Mouse (Mus musculus) limb, embryonic 14.5 days (tissue): ENCODE results near the gene Klf12. TPM values are rescaled to one million over a fixed set of nuclear protein-coding genes. Genes with fewer than 3 reads are reported as not detected.

Experiments
- ATAC-seq: fragments of 200-750 bp; cut with Nextera tagmentation; 2 replicates; pipeline ENCODE4 v1.8.0; 2017; ENCODE audit warnings: low read depth, moderate number of reproducible peaks, moderate TSS enrichment; ENCODE audit not compliant: low FRiP score
- DNase-seq: peaks from one replicate; pipeline ENCODE4 v3.0.0-alpha.2; 2015; ENCODE audit warnings: low spot score
- H3K27ac ChIP-seq: fragments of 300-500 bp; sonication (generic); replicated peaks from 2 replicates; pipeline ENCODE4 v1.5.1; 2014; ENCODE audit warnings: low read depth, mild to moderate bottlenecking, low read length, moderate library complexity, mixed read lengths
- H3K27me3 ChIP-seq: fragments of 300-500 bp; sonication (generic); 2 replicates; pipeline ENCODE4 v1.6.1; 2014; ENCODE audit warnings: low read length, mixed read lengths; ENCODE audit not compliant: control insufficient read depth, insufficient read depth
- H3K36me3 ChIP-seq: fragments of 300-500 bp; sonication (generic); 2 replicates; pipeline ENCODE4 v1.6.1; 2014; ENCODE audit warnings: mild to moderate bottlenecking, low read length, moderate library complexity, mixed read lengths; ENCODE audit not compliant: control insufficient read depth, insufficient read depth
- H3K4me1 ChIP-seq: fragments of 300-500 bp; sonication (generic); 2 replicates; pipeline ENCODE4 v1.6.1; 2014; ENCODE audit warnings: antibody characterized with exemption, low read length, mixed read lengths; ENCODE audit not compliant: control insufficient read depth, insufficient read depth
- H3K4me2 ChIP-seq: fragments of 300-500 bp; sonication (generic); replicated peaks from 2 replicates; pipeline ENCODE4 v1.6.1; 2014; ENCODE audit warnings: low read depth, mild to moderate bottlenecking, low read length, moderate library complexity; ENCODE audit not compliant: severe bottlenecking
- H3K4me3 ChIP-seq: fragments of 300-500 bp; sonication (generic); replicated peaks from 2 replicates; pipeline ENCODE4 v1.5.1; 2014; ENCODE audit warnings: low read length
- H3K9ac ChIP-seq: fragments of 300-500 bp; sonication (generic); 2 replicates; pipeline ENCODE4 v1.6.1; 2014; ENCODE audit warnings: mild to moderate bottlenecking, low read depth, low read length, moderate library complexity; ENCODE audit not compliant: severe bottlenecking
- H3K9me3 ChIP-seq: fragments of 300-500 bp; sonication (generic); 2 replicates; pipeline ENCODE4 v1.6.1; 2016; ENCODE audit warnings: low read length; ENCODE audit not compliant: control insufficient read depth
- POLR2A ChIP-seq: fragments of 200-500 bp; IDR thresholded peaks from 2 replicates; pipeline ENCODE4 v1.8.0; 2012; ENCODE audit warnings: inconsistent platforms, mild to moderate bottlenecking, moderate library complexity, borderline replicate concordance; ENCODE audit not compliant: insufficient read depth, insufficient read length; ENCODE audit errors: extremely low read depth
- WGBS: fragments of 180-500 bp; shearing (Covaris S2); extraction: QIAGEN DNeasy Blood & Tissue Kit; methylation state at CpG from one replicate; pipeline ENCODE4 v1.1.7; 2014; 5-methylcytosine and 5-hydroxymethylcytosine counted together
- polyA plus RNA-seq, 2 experiments: library from polyadenylated mRNA; depleted of rRNA in 1 of 2; stranded (reverse) in 1 of 2; unstranded in 1 of 2; fragments of >200 nt; fragmentation: Nextera tagmentation in 1 of 2; extraction: Ambion mirVana in 1 of 2; gene quantifications; 2 replicates each; pipeline versions ENCODE4 v1.2.1 to v1.2.3; 2012 to 2014

Gene Klf12
- polyA plus RNA-seq, 2 experiments: 23.7 to 32.0 TPM

GRCm38 (mm10) chr14:99931879-99932278, 352.6 kb downstream of the Klf12 start:
- H3K9me3 ChIP-seq: no peaks in the 10 kb centered on the region
- H3K27ac ChIP-seq: no peak overlapping the region
- no peaks in the 10 kb centered on the region for H3K4me1 ChIP-seq
- 9% methylated on average over 4 of the region's 4 CpGs for WGBS
- H3K4me3 ChIP-seq: no peak overlapping the region
- H3K36me3 ChIP-seq: no peaks in the 10 kb centered on the region
- H3K9ac ChIP-seq: no peak overlapping the region
- H3K4me2 ChIP-seq: no peak overlapping the region
- H3K27me3 ChIP-seq: no peaks in the 10 kb centered on the region
- DNase-seq: peak; percentile 94
- peak; percentile 78 for ATAC-seq
- TF ChIP-seq POLR2A: no peak

DNA sequence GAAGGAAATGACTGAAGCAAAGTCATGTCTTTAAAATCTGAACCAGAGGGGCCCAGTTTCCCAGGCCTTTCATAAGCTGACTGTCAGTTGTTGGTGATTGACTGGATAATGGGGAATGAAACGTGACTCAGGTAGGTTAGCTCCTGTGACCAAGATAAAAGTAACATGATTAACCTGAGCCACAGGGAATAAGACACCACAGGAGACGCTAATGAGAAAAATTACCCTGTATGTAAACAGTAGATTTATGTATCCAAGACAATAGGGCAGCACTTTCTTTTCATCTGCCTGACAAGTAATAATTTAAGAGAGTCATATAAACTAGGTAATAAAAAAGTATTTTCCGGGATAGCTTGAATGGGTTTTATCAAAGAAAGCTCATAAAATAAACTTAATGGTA, 372.6 kb downstream of the Klf12 start:
- H3K27me3 ChIP-seq: no peaks in the 10 kb centered on the region

DNA sequence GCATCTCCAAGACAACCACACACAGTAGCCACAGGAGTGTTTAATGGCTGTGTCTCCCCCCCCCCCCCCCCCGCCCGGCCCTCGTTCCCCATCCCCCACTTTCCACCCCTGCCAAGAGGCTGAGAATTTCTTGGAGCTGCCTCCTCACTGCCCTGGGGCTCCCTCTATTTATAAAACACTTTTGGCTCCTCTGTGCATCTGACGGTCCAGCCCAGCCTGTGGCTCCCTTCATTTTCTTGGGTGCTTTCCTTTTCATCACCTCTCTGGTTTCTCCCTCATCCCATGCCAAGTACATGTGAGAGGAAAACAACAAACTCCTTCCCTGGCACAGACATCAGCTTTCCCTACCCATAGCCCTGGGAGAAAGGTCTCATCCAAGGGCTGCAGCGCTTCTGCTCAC, 373.6 kb downstream of the Klf12 start:
- no peaks in the 10 kb centered on the region for H3K27me3 ChIP-seq
- no peak for TF ChIP-seq POLR2A
- H3K9me3 ChIP-seq: no peaks in the 10 kb centered on the region
- 0 out of 2 replicates have a peak, but pooled peaks cover 3% of the 10 kb centered on the region for H3K4me1 ChIP-seq
- H3K27ac ChIP-seq: no peak overlapping the region
- ATAC-seq: no peak
- H3K36me3 ChIP-seq: 0 out of 2 replicates have a peak, but pooled peaks cover 2% of the 10 kb centered on the region
- DNase-seq: no peak
- no peak overlapping the region for H3K4me2 ChIP-seq
- H3K9ac ChIP-seq: no peak overlapping the region
- H3K4me3 ChIP-seq: no peak overlapping the region
- 61% methylated on average over 4 of the region's 5 CpGs for WGBS

More for the DNA sequence above, 372.6 kb downstream of the Klf12 start:
- WGBS: 23% methylated on average over 3 of the region's 3 CpGs
- ATAC-seq: no peak
- Histone ChIP-seq H3K4me1 (0 out of 2 replicates have a peak, but pooled peaks cover under 1% of the 10 kb centered on the region), H3K9ac (no peak overlapping the region), H3K27ac (no peak overlapping the region), H3K4me2 (no peak overlapping the region), H3K9me3 (no peaks in the 10 kb centered on the region), H3K4me3 (no peak overlapping the region), H3K36me3 (0 out of 2 replicates have a peak, but pooled peaks cover 2% of the 10 kb centered on the region)
- no peak for TF ChIP-seq POLR2A
- no peak for DNase-seq

GRCm38 (mm10) chr14:99900902-99901301, 383.6 kb downstream of the Klf12 start:
- Histone ChIP-seq H3K27ac (no peak overlapping the region), H3K4me2 (no peak overlapping the region), H3K27me3 (no peaks in the 10 kb centered on the region), H3K4me1 (no peaks in the 10 kb centered on the region), H3K9me3 (no peaks in the 10 kb centered on the region), H3K36me3 (peaks cover 3% of the 10 kb centered on the region; the same call in 1 of the 2 replicates), H3K4me3 (no peak overlapping the region), H3K9ac (no peak overlapping the region)
- no peak for TF ChIP-seq POLR2A
- DNase-seq (no peak), ATAC-seq (no peak)
- 87% methylated on average over 3 of the region's 3 CpGs for WGBS

GRCm38 (mm10) chr14:99898861-99899260, 385.6 kb downstream of the Klf12 start:
- no peaks in the 10 kb centered on the region for H3K27me3 ChIP-seq
- H3K9me3 ChIP-seq: no peaks in the 10 kb centered on the region
- DNase-seq (no peak), ATAC-seq (no peak; the same call in 1 of the 2 replicates)
- H3K4me2 ChIP-seq: no peak overlapping the region
- 57% methylated on average over 3 of the region's 3 CpGs for WGBS
- no peak for TF ChIP-seq POLR2A
- no peak overlapping the region for H3K27ac ChIP-seq
- peaks cover 3% of the 10 kb centered on the region; the same call in 1 of the 2 replicates for H3K36me3 ChIP-seq
- H3K4me3 ChIP-seq: no peak overlapping the region
- H3K4me1 ChIP-seq: no peaks in the 10 kb centered on the region
- no peak overlapping the region for H3K9ac ChIP-seq
